Mouse (Mus musculus): ENCODE data around the gene Lsm2. TPM values are rescaled to one million over a fixed set of nuclear protein-coding genes. Genes with fewer than 3 reads are reported as not detected.
"Not testable (repeated sequence)": the region's sequence is repeated elsewhere in the genome, so short reads cannot be mapped to it uniquely, and the experiment has no call there.

The Lsm2 gene
- polyA plus RNA-seq, 1 experiment, result 88.2 TPM

GRCm38 (mm10) chr17:34972069-34972749, 9.5 kb upstream of the Lsm2 start, which contains the start of the genes Hspa1a and Hspa1l:
Gene Hspa1a, minus strand, starts transcription at chr17:34972156.
Gene Hspa1l, plus strand, starts transcription at chr17:34972703.
- TF ChIP-seq POLR2A (IDR thresholded peaks at IDR 0.05; ENCODE audit: low read depth, low read length), result peak; percentile 82
- H3K4me1 ChIP-seq (ENCODE audit: control insufficient read depth, insufficient read depth, low read length); H3K27me3 ChIP-seq (replicated peaks; ENCODE audit: control insufficient read depth, insufficient read depth, low read length); H3K36me3 ChIP-seq (ENCODE audit: control insufficient read depth, insufficient read depth, low read length): not testable (repeated sequence)
- under 1% methylated on average over 33 of the region's 33 CpGs for WGBS
- peak; percentile 97 for DNase-seq
- Histone ChIP-seq H3K27ac (ENCODE audit: insufficient read depth, low read depth, low read length) (peak within 1 kb of the TSS; percentile 74), H3K4me3 (ENCODE audit: insufficient read depth, low read depth, low read length) (peak within 1 kb of the TSS; percentile 32)

- WGBS, result 67% methylated on average over 3 of the region's 3 CpGs
- Histone ChIP-seq H3K4me3 (ENCODE audit: insufficient read depth, low read depth, low read length) (no peak overlapping the region), H3K4me1 (ENCODE audit: control insufficient read depth, insufficient read depth, low read length) (peaks cover 16% of the 10 kb centered on the region; the same call in 1 of the 2 replicates), H3K27me3 (replicated peaks; ENCODE audit: control insufficient read depth, insufficient read depth, low read length) (no peaks in the 10 kb centered on the region), H3K36me3 (ENCODE audit: control insufficient read depth, insufficient read depth, low read length) (no peaks in the 10 kb centered on the region), H3K27ac (ENCODE audit: insufficient read depth, low read depth, low read length) (peak overlapping the region; percentile 40; the same call in 1 of the 2 replicates)
- TF ChIP-seq CTCF (conservative IDR thresholded peaks at IDR 0.05; ENCODE audit: insufficient read depth, insufficient read length, low read depth, low read length), result no peak
- TF ChIP-seq POLR2A (IDR thresholded peaks at IDR 0.05; ENCODE audit: low read depth, low read length), result no peak
- DNase-seq, result no peak
Measured at GRCm38 (mm10) chr17:34975581-34976492, 5.8 kb upstream of the Lsm2 start.

- H3K4me3 ChIP-seq (ENCODE audit: insufficient read depth, low read depth, low read length), result no peak overlapping the region
- WGBS, result 93% methylated on average over 20 of the region's 20 CpGs
- no peak overlapping the region for H3K27ac ChIP-seq (ENCODE audit: insufficient read depth, low read depth, low read length)
- H3K27me3 ChIP-seq (replicated peaks; ENCODE audit: control insufficient read depth, insufficient read depth, low read length), result no peaks in the 10 kb centered on the region
- no peaks in the 10 kb centered on the region for H3K36me3 ChIP-seq (ENCODE audit: control insufficient read depth, insufficient read depth, low read length)
- no peak for DNase-seq
- TF ChIP-seq POLR2A (IDR thresholded peaks at IDR 0.05; ENCODE audit: low read depth, low read length), result no peak
- no peak for TF ChIP-seq CTCF (conservative IDR thresholded peaks at IDR 0.05; ENCODE audit: insufficient read depth, insufficient read length, low read depth, low read length)
- peaks cover 18% of the 10 kb centered on the region; the same call in 1 of the 2 replicates for H3K4me1 ChIP-seq (ENCODE audit: control insufficient read depth, insufficient read depth, low read length)
Measured at GRCm38 (mm10) chr17:34977000-34977399, 4.7 kb upstream of the Lsm2 start.

- Histone ChIP-seq H3K36me3 (ENCODE audit: control insufficient read depth, insufficient read depth, low read length) (no peaks in the 10 kb centered on the region), H3K27ac (ENCODE audit: insufficient read depth, low read depth, low read length) (no peak overlapping the region), H3K4me3 (ENCODE audit: insufficient read depth, low read depth, low read length) (no peak overlapping the region), H3K27me3 (replicated peaks; ENCODE audit: control insufficient read depth, insufficient read depth, low read length) (no peaks in the 10 kb centered on the region), H3K4me1 (ENCODE audit: control insufficient read depth, insufficient read depth, low read length) (peaks cover 22% of the 10 kb centered on the region; the same call in 1 of the 2 replicates)
- WGBS, result 86% methylated on average over 27 of the region's 27 CpGs
- no peak for DNase-seq
- TF ChIP-seq POLR2A (IDR thresholded peaks at IDR 0.05; ENCODE audit: low read depth, low read length), result no peak
- no peak for TF ChIP-seq CTCF (conservative IDR thresholded peaks at IDR 0.05; ENCODE audit: insufficient read depth, insufficient read length, low read depth, low read length)
Measured at GRCm38 (mm10) chr17:34978239-34978638, 3.4 kb upstream of the Lsm2 start.

GRCm38 (mm10) chr17:34979631-34980030, 2.0 kb upstream of the Lsm2 start:
- H3K4me1 ChIP-seq (ENCODE audit: control insufficient read depth, insufficient read depth, low read length), result peaks cover 22% of the 10 kb centered on the region; the same call in 1 of the 2 replicates
- no peak overlapping the region for H3K4me3 ChIP-seq (ENCODE audit: insufficient read depth, low read depth, low read length)
- H3K27me3 ChIP-seq (replicated peaks; ENCODE audit: control insufficient read depth, insufficient read depth, low read length), result no peaks in the 10 kb centered on the region
- DNase-seq, result peak; percentile 57
- H3K36me3 ChIP-seq (ENCODE audit: control insufficient read depth, insufficient read depth, low read length), result no peaks in the 10 kb centered on the region
- TF ChIP-seq POLR2A (IDR thresholded peaks at IDR 0.05; ENCODE audit: low read depth, low read length), result no peak
- TF ChIP-seq CTCF (conservative IDR thresholded peaks at IDR 0.05; ENCODE audit: insufficient read depth, insufficient read length, low read depth, low read length), result no peak
- H3K27ac ChIP-seq (ENCODE audit: insufficient read depth, low read depth, low read length), result peak overlapping the region; percentile 85
- WGBS, result 59% methylated on average over 4 of the region's 4 CpGs

GRCm38 (mm10) chr17:34980655-34981054, 1.0 kb upstream of the Lsm2 start:
- Histone ChIP-seq H3K4me1 (ENCODE audit: control insufficient read depth, insufficient read depth, low read length) (peaks cover 20% of the 10 kb centered on the region; the same call in 1 of the 2 replicates), H3K27ac (ENCODE audit: insufficient read depth, low read depth, low read length) (peak overlapping the region; percentile 65), H3K36me3 (ENCODE audit: control insufficient read depth, insufficient read depth, low read length) (no peaks in the 10 kb centered on the region), H3K27me3 (replicated peaks; ENCODE audit: control insufficient read depth, insufficient read depth, low read length) (no peaks in the 10 kb centered on the region), H3K4me3 (ENCODE audit: insufficient read depth, low read depth, low read length) (peak overlapping the region; percentile 34; the same call in 1 of the 2 replicates)
- DNase-seq, result peak; percentile 86
- no peak for TF ChIP-seq POLR2A (IDR thresholded peaks at IDR 0.05; ENCODE audit: low read depth, low read length)
- TF ChIP-seq CTCF (conservative IDR thresholded peaks at IDR 0.05; ENCODE audit: insufficient read depth, insufficient read length, low read depth, low read length), result peak; percentile 40
- 5% methylated on average over 2 of the region's 2 CpGs for WGBS

- Histone ChIP-seq H3K27ac (ENCODE audit: insufficient read depth, low read depth, low read length) (no peak overlapping the region), H3K4me3 (ENCODE audit: insufficient read depth, low read depth, low read length) (peak overlapping the region; percentile 81), H3K4me1 (ENCODE audit: control insufficient read depth, insufficient read depth, low read length) (peaks cover 15% of the 10 kb centered on the region; the same call in 1 of the 2 replicates), H3K27me3 (replicated peaks; ENCODE audit: control insufficient read depth, insufficient read depth, low read length) (no peaks in the 10 kb centered on the region), H3K36me3 (ENCODE audit: control insufficient read depth, insufficient read depth, low read length) (no peaks in the 10 kb centered on the region)
- no peak for DNase-seq
- TF ChIP-seq POLR2A (IDR thresholded peaks at IDR 0.05; ENCODE audit: low read depth, low read length) (no peak), CTCF (conservative IDR thresholded peaks at IDR 0.05; ENCODE audit: insufficient read depth, insufficient read length, low read depth, low read length) (no peak)
- WGBS, result under 1% methylated on average over 15 of the region's 15 CpGs
Measured at GRCm38 (mm10) chr17:34982328-34982727, 666 bp downstream of the Lsm2 start.

All from kidney, adult 2 months (tissue).